Mouse (Mus musculus) large intestine, adult 2 months (tissue): ENCODE results near the gene Ahdc1. TPM values are rescaled to one million over a fixed set of nuclear protein-coding genes. Genes with fewer than 3 reads are reported as not detected.

Experiments
- DNase-seq: peaks from one replicate; pipeline ENCODE4 v3.0.0-alpha.2; 2012; ENCODE audit warnings: low read depth, low spot score
- WGBS: fragments of 180-500 bp; shearing (Covaris S2); methylation state at CpG from one replicate; pipeline ENCODE4 v1.1.7; 2018; 5-methylcytosine and 5-hydroxymethylcytosine counted together
- polyA plus RNA-seq: library from polyadenylated mRNA; depleted of rRNA; stranded (reverse); fragments of >200 nt; gene quantifications from 2 replicates; pipeline ENCODE4 v1.2.3, GENCODE M21; 2012

Ahdc1 gene
- polyA plus RNA-seq, 1 experiment, result 9.5 TPM

DNA sequence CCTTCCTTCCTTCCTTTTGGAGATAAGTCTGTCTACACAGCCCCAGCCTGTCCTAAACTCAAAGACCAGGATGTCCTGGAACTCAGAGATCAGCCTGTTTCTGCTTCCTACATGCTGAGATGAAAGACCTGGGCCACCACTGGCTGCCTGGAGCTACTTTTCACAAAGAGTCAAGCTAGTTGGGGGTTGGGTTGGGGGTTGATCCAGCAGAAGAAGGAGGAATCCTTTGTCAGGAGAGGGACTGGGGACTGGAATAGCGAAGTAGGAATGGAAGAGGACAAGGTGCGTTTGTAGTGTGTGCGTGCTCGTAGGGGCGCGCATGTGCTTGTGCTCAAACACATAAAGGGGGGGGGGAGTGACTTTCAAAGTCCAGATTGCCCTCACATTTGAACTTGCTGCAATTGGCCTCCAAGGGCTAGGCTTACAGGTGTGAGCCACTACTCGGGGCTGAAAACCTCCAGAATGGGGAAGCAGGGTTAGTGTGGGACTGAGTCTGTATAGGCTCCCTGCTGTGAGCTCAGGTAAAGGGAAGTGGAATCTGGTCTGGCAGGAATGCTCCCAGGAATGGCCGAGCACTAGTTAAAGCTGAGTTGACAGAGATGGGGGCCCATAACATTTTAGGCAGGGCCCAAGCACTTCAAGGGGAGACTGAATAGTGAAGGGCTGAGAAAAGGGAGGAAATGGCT, 21.5 kb downstream of the Ahdc1 start:
- WGBS, result 92% methylated on average over 8 of the region's 8 CpGs
- DNase-seq, result no peak

GRCm38 (mm10) chr4:133034478-133034877, 23.4 kb downstream of the Ahdc1 start:
- WGBS, result 86% methylated on average over 10 of the region's 10 CpGs

DNA sequence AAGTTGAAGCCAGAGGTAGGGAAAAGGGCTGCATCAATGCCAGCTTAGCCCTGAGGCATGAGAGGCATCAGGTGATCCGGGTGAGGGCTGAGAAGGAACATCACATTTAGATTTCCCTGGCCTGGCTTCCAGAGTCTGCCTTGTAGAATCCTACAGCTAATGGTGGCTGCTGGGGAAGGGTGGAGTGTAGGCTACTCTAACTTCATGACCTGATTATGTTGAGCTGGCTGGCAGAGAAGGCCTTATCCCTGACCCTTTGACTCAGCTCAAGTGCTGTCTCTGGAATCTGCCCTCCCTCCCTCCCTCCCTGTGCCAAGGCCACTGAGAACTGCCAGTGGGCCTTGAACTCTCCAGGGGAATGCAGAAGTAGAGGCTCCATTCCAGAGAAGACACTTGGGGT, 24.4 kb downstream of the Ahdc1 start:
- no peak for DNase-seq
- 91% methylated on average over 1 of the region's 1 CpGs for WGBS

More at GRCm38 (mm10) chr4:133034478-133034877, 23.4 kb downstream of the Ahdc1 start:
- DNase-seq, result no peak

DNA sequence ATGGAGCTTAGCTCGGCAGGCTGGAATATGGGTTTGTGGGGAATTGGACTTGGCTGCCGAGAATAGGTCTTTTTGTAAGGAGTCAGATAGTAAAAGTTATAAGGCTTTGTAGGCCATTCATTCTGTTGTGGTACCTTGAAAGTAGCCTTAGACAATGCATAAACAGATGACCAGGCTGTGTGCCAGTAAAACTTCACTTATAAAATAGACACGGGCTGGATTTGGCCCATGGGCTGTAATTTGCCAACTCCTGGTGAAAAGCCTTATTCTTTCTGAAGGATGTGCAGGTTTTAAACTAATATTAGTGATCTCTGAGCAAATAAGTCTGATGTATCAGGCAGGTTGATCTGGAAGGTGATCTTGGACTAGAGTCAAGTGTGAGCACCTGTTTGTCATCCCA, 24.9 kb downstream of the Ahdc1 start:
- no peak for DNase-seq
- 54% methylated on average over 3 of the region's 3 CpGs for WGBS

GRCm38 (mm10) chr4:133037293-133037692, 26.2 kb downstream of the Ahdc1 start:
- 59% methylated on average over 9 of the region's 9 CpGs for WGBS
- DNase-seq, result no peak

DNA sequence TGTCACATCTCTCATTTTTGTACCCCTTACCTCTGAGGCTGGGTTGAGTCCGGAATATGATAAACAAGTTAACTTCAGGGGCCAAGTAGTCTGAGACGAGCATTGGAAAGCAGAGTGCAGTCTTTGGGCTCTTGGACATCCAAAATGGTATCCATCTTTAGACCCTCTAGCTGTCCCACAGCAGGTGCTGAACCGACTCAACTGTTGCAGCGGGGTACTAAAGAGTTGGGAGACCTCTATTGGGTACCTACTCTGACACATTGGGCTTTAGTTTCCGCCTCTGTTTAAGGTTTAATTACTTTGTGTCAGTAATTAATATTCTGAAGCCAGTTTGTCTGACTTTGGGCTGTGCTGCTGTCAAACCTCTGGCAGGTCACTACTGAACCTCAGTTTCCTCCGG, 26.7 kb downstream of the Ahdc1 start:
- DNase-seq, result no peak
- WGBS, result 62% methylated on average over 6 of the region's 6 CpGs

DNA sequence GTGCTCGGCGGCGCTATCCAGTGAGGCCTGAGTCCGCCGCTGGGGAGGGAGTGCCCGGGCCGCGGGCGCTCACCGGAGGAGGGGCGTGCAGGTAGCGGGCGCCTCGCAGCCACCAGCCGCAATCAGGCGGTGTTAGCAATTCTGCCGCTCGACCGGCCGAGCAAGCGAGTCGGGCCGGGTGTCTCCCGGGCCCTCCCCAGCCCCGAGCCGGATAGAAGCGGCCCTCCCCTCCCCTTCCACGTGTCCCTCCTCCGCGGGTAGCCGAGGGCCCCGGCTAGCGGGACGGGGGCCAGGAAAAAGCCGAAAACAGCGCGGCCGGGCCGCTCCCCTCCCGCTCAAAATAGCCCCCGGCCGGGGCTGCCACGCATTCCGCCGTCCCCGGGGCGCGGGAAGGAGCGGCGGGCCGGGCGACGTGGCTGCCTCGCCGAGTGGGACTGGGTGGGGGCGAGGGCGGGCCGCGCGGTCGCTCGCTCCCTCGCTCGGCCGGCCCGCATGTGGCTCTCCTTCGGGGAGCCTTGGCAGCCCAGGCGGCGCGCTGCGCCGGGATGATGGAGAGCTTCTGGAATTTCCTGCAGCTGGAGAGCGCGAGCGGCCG, 27.6 kb downstream of the Ahdc1 start:
- DNase-seq, result no peak
- 1% methylated on average over 71 of the region's 76 CpGs for WGBS

DNA sequence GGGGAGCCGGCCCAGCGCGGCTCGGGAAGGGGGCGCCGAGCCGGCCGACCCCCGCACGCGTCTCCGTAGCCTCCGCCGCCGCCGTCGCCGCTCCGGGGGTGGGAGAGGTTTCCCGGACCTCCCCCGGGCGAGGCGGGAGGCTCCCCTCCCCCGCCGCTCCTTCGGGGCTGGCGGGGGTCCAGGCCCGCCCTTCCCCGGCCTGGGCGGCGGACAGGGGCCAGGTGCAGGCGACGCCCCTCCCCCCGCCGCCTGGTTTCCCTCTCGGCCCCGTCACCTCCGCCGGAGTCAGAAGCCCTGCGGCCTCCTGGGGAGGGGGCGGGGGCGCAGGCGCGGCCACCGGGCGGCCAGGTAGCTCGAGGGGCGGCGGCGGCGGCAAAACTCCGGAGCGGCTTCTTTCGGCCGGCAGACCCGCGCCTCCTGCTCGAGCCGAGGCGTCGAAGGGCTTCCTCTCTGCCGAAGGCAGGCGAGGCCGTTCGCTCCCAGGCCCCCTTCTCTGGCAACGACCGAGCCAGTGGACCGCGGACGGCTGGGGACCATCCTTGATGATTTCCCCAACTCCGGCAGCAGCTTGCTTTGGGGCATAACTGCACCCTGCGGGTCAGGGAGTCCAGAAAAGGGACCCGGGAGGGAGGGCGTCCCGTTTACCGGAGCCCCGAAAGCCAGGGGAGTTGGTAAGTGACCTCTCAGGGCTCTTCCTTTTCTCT, 28.2 kb downstream of the Ahdc1 start:
- 18% methylated on average over 61 of the region's 77 CpGs for WGBS
- DNase-seq, result no peak

GRCm38 (mm10) chr4:133039832-133040231, 28.8 kb downstream of the Ahdc1 start:
- WGBS, result 67% methylated on average over 18 of the region's 18 CpGs
- DNase-seq, result no peak

DNA sequence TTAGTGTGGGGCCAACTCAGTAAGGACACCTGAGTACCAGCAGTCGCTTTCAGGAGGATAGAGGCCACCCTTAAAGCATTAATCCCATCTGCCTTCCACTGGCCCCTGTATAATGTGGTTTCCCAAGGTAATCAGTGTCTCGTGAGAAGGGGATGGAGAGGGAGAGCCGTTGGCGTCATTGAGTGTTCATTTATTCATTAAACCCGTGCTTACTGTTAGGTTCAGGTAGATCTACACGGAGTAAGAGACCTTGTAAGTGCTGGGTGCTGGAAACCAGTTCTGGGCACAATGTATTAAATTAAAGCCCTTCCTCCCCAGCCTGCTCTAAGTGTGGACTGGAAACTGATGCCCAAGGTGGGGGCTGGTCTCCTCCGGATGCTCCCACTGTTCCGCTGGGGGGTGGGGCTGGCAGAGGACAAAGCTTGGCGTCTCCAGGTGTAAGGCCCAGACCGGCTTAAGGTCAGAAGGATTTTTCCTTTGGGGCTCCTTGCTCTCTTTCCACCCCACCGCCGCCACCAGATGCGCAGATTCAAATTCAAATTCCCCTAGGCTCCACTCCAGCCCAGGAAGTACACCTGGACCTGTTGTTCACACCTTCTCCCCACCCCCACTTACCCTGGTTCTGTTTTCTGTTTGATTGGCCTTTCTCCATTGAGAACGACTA, 29.3 kb downstream of the Ahdc1 start:
- WGBS, result 88% methylated on average over 14 of the region's 14 CpGs
- no peak for DNase-seq

- WGBS, result 77% methylated on average over 4 of the region's 4 CpGs
- DNase-seq, result no peak
Observed at GRCm38 (mm10) chr4:133042244-133042643, 31.2 kb downstream of the Ahdc1 start.

- WGBS, result 58% methylated on average over 28 of the region's 28 CpGs
- DNase-seq, result no peak
Observed at GRCm38 (mm10) chr4:133042651-133043635, 31.9 kb downstream of the Ahdc1 start.

DNA sequence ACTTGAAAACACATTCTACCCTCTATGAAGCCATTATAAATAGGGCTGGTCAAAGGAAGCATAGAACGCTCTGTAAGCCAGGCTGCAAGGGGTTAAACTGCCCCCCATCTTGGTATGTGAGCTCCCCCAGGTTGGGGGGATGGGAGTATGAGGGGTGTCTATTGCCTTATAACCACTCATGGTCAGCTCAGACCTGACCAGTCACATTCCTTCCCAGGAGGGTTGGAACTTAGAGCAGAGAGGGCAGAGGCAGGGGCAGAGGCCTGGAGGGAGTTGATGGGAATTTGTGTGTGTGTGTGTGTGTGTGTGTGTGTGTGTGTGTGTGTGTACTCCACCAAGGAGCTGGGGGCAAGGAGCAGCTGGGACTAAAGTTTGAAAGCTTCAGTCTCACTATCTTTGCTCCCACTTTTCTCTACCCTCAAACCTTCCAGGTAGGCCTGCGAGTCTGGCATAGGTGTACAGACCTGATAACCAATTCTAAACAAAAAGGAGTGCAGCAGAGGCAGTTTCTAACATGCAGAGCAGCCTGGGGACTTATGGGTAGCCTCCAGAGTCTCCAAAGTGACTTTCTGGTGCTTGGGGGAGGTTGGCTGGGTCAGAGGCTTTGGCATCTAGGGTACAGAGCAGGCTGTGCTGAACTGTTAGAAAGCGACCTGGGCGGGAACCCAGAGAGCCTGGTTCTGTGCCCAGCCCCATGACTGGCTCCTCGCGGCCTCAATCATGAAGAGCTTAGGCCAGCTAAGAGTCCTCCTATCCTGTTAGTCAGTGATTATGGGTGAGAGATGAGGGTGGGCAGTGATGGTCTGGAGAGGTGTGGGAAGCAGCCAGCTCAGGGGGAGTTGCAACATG, 33.0 kb downstream of the Ahdc1 start:
- no peak for DNase-seq
- 70% methylated on average over 6 of the region's 6 CpGs for WGBS

GRCm38 (mm10) chr4:133044647-133045094, 33.6 kb downstream of the Ahdc1 start:
- no peak for DNase-seq
- WGBS, result 83% methylated on average over 6 of the region's 6 CpGs

DNA sequence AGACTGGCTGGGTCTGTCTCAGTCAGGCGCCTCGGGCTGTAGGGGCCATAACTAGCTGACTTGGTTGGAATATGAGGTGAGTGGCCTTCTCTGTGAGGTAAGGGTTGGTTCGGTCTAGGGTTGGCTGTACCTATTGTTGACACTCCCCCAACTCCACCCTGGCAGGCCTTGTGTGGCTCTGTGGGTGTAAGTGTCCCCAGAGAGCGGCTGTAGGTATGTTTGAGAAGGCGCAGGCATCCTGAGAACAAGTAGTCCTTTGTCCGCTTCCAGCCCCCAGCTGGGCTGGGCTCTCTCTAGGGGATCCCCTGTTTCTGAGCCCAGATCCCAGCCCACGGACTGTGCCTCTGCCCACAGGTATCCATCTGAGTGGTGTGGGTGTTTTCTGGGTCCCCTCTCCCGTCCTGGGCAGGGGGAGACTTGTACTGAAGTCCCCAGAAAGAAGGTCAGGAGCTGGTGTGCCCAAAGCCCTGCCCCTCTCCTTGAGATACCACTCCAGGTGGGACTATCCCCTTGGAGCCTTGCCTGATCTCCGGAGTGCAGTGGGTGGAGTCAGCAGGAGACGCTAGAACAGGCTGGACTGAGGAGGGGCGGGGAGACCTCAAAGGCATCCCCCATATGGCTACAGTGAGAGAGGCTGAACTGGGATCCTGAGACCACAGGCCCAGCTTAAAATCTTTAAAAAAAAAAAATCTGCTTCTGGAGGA, 34.9 kb downstream of the Ahdc1 start:
- DNase-seq, result no peak
- WGBS, result 34% methylated on average over 11 of the region's 11 CpGs

DNA sequence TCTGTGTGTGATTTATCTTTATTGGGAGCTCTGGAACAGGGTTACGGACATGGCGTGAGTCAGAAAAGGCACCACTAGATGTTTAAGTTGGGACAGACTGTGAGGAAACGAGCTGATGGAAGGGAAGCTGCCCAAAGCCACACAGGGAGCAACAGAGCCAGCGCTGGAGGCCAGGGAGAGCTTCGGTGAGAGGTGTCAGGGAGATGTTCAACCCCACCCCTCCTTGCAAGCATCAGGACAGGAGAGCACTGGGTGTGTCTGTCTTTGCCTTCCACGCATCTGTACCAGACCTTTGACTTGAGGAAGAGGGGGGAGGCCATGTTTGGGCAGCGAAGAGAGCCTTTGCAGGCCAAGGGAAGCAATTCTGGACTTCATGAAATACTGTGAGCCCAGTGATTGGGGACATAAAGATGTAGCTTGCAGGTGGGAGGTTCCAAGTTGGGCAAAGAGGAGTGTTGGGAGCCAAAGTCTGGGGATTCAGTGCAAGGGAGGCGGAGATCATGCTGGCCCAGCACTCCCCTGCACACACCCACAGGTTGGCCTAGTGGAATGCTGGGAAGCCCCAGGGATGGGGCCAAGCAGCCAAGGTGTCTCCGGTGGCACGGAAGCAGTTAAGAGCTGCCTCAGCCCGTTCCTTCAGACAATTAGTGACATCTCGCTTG, 35.8 kb downstream of the Ahdc1 start:
- 28% methylated on average over 12 of the region's 12 CpGs for WGBS
- no peak for DNase-seq

GRCm38 (mm10) chr4:133047353-133048105, 36.5 kb downstream of the Ahdc1 start:
- WGBS, result 54% methylated on average over 16 of the region's 16 CpGs
- DNase-seq, result no peak
